Mouse (Mus musculus) embryonic facial prominence, embryonic 13.5 days (tissue): Measurements from ENCODE around the gene Mettl18. TPM values are rescaled to one million over a fixed set of nuclear protein-coding genes. Genes with fewer than 3 reads are reported as not detected.
"Not testable (repeated sequence)": the region's sequence is repeated elsewhere in the genome, so short reads cannot be mapped to it uniquely, and the experiment has no call there.

Experiments
- ATAC-seq: fragments of 200-750 bp; cut with Nextera tagmentation; 2 replicates; pipeline ENCODE4 v1.8.0; 2017; ENCODE audit warnings: low read depth; ENCODE audit not compliant: insufficient number of reproducible peaks, insufficient read depth, low FRiP score, low TSS enrichment
- H3K27ac ChIP-seq: fragments of 300-500 bp; sonication (generic); 2 replicates; pipeline ENCODE4 v1.5.1; 2015; ENCODE audit warnings: moderate library complexity, mild to moderate bottlenecking, inconsistent platforms
- H3K27me3 ChIP-seq: fragments of 300-500 bp; sonication (generic); 2 replicates; pipeline ENCODE4 v1.6.1; 2015; ENCODE audit warnings: mild to moderate bottlenecking, inconsistent platforms
- H3K36me3 ChIP-seq: fragments of 300-500 bp; sonication (generic); 2 replicates; pipeline ENCODE4 v1.6.1; 2015; ENCODE audit warnings: mild to moderate bottlenecking, inconsistent platforms
- H3K4me1 ChIP-seq: fragments of 300-500 bp; sonication (generic); 2 replicates; pipeline ENCODE4 v1.6.1; 2015; ENCODE audit warnings: inconsistent platforms
- H3K4me2 ChIP-seq: fragments of 300-500 bp; sonication (generic); 2 replicates; pipeline ENCODE4 v1.6.1; 2015; ENCODE audit warnings: moderate library complexity, mild to moderate bottlenecking, inconsistent platforms
- H3K4me3 ChIP-seq: fragments of 300-500 bp; sonication (generic); 2 replicates; pipeline ENCODE4 v1.5.1; 2015; ENCODE audit warnings: mild to moderate bottlenecking, inconsistent platforms
- H3K9ac ChIP-seq: fragments of 300-500 bp; sonication (generic); 2 replicates; pipeline ENCODE4 v1.6.1; 2015; ENCODE audit warnings: mild to moderate bottlenecking, inconsistent platforms
- H3K9me3 ChIP-seq: fragments of 300-500 bp; sonication (generic); 2 replicates; pipeline ENCODE4 v1.6.1; 2016; ENCODE audit warnings: inconsistent platforms
- WGBS: fragments of 180-500 bp; shearing (Covaris S2); methylation state at CpG from one replicate; pipeline ENCODE4 v1.1.7; 2015; ENCODE audit warnings: mixed read lengths; 5-methylcytosine and 5-hydroxymethylcytosine counted together
- polyA plus RNA-seq: library from polyadenylated mRNA; unstranded; fragments of >200 nt; fragmentation: Nextera tagmentation; extraction: Ambion mirVana; gene quantifications from 2 replicates; pipeline ENCODE4 v1.2.1, GENCODE M21; 2015

Mettl18 gene
- polyA plus RNA-seq, 1 experiment from 2014 or later: 10.5 TPM

GRCm38 (mm10) chr1:164004311-164004710, 9.6 kb downstream of the Mettl18 start:
- Histone ChIP-seq H3K4me3 (no peak overlapping the region), H3K9me3 (no peaks in the 10 kb centered on the region), H3K27me3 (no peaks in the 10 kb centered on the region), H3K4me1 (no peaks in the 10 kb centered on the region), H3K36me3 (no peaks in the 10 kb centered on the region), H3K4me2 (no peak overlapping the region), H3K9ac (no peak overlapping the region), H3K27ac (no peak overlapping the region)
- no peak for ATAC-seq
- WGBS: 81% methylated on average over 3 of the region's 3 CpGs

DNA sequence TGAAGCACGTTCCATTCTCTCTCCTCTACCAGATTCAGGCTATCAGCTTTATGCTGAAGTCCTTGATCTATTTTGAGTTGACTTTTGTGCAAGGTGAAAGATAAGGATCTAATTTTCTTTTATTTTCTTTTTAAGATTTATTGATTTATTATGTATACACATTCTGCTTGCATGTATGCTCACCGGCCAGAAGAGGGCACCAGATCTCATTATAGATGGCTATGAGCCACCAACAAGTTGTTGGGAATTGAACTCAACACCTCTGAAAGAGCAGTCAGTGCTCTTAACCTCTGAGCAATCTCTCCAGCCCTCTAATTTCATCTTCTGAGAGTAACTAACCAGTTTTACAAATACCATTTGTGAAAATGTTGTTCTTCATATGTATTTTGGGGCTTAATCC, 14.5 kb downstream of the Mettl18 start:
- WGBS: 41% methylated on average over 2 of the region's 2 CpGs

DNA sequence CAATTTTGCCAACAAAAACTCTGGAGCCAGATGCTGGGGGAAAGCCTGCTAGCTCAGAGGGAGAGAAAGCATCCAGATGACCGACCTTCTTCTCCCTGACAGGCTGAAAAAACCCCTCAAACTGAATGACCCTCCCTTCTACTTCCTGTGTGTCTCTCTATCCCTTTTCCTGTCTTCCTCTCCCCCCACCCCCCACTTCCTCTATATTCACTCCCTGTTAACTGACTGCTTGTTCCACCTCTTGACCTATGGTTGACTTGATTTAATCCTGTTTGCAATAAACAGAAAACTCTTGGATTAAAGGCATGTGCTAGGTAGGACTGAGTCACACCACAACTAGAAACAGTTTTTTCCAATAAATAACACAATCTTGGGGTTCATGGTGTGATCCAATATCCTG, 19.9 kb downstream of the Mettl18 start:
- Histone ChIP-seq H3K9ac (no peak overlapping the region), H3K9me3 (no peaks in the 10 kb centered on the region), H3K4me2 (no peak overlapping the region), H3K27ac (no peak overlapping the region), H3K27me3 (no peaks in the 10 kb centered on the region), H3K4me1 (peaks cover 3% of the 10 kb centered on the region; the same call in 1 of the 2 replicates), H3K36me3 (no peaks in the 10 kb centered on the region), H3K4me3 (no peak overlapping the region)
- no peak for ATAC-seq
- WGBS: 56% methylated on average over 1 of the region's 1 CpGs

More for the DNA sequence above, 14.5 kb downstream of the Mettl18 start:
- peaks cover 3% of the 10 kb centered on the region; the same call in 1 of the 2 replicates for H3K4me1 ChIP-seq
- no peak for ATAC-seq
- H3K27ac ChIP-seq: no peak overlapping the region
- no peak overlapping the region for H3K4me2 ChIP-seq
- H3K27me3 ChIP-seq: no peaks in the 10 kb centered on the region
- H3K4me3 ChIP-seq: no peak overlapping the region
- no peaks in the 10 kb centered on the region for H3K36me3 ChIP-seq
- H3K9me3 ChIP-seq: no peaks in the 10 kb centered on the region
- no peak overlapping the region for H3K9ac ChIP-seq

DNA sequence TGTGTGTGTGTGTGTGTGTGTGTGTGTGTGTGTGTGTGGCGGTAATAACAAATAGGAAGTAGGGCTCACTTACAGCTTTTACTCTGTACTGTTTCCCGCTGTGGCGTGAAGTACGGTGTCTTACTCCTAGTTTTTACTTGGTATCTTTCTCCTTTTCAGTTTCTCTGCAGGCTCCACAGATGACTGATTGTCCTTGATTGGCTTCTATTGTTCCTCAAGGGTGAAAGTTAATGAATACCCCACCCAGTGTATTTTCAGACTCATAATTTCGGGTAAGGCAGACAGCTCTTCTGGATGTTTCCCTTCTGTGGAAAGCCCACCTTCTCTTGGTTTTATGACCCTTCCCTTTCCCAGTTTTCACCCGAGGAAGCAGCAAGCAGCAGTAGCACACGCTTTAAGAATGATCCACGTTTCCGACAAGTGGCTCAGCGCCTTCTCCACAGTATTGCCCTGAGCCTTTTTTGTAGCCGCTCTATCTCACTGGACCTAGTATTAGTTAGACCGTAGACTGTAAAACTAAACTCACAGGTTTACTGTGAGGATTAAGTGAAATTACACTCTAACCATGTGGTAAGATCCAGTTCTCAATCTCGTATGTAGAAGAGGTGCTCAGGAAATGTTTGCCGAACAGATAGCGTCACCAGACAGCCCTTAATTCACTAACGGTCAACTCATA, 23.7 kb downstream of the Mettl18 start:
- no peak for ATAC-seq
- 85% methylated on average over 16 of the region's 16 CpGs for WGBS

DNA sequence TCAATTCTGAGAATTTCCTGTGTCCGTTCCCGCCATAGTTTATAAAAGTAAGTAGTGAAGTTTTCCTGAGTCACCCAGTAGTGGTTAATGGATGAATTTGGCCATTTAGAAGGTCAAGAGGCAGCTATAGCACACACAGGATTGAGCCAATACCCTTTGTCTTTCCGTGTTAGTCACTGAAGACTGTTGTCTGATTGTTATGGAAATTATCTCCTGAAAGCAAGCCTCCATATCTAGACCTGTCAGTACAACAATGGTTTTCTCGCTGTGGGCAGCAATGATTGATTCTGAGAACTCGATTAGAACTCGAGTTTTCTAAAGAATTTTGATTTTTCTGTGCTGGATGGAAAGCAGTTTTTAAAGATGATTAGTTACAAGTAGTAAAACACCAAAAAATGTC, 25.1 kb downstream of the Mettl18 start:
- Histone ChIP-seq H3K9ac (no peak overlapping the region), H3K4me3 (no peak overlapping the region), H3K27me3 (no peaks in the 10 kb centered on the region), H3K4me2 (no peak overlapping the region), H3K36me3 (no peaks in the 10 kb centered on the region), H3K4me1 (no peaks in the 10 kb centered on the region), H3K27ac (no peak overlapping the region), H3K9me3 (no peaks in the 10 kb centered on the region)
- WGBS: 85% methylated on average over 6 of the region's 6 CpGs
- no peak for ATAC-seq

More for the DNA sequence above, 23.7 kb downstream of the Mettl18 start:
- Histone ChIP-seq H3K9ac (no peak overlapping the region), H3K4me2 (no peak overlapping the region), H3K9me3 (no peaks in the 10 kb centered on the region), H3K4me3 (no peak overlapping the region), H3K27ac (no peak overlapping the region), H3K36me3 (no peaks in the 10 kb centered on the region), H3K4me1 (no peaks in the 10 kb centered on the region), H3K27me3 (no peaks in the 10 kb centered on the region)

- WGBS: 85% methylated on average over 3 of the region's 3 CpGs
- H3K9me3 ChIP-seq, H3K4me1 ChIP-seq, ATAC-seq, H3K9ac ChIP-seq, H3K4me3 ChIP-seq, H3K4me2 ChIP-seq, H3K36me3 ChIP-seq, H3K27ac ChIP-seq, H3K27me3 ChIP-seq: not testable (repeated sequence)
These were observed 26.1 kb downstream of the Mettl18 start for GRCm38 (mm10) chr1:164020746-164021145.

GRCm38 (mm10) chr1:164022106-164022505, 27.4 kb downstream of the Mettl18 start:
- not testable (repeated sequence) for H3K9ac ChIP-seq, H3K4me1 ChIP-seq, H3K4me3 ChIP-seq, H3K9me3 ChIP-seq, ATAC-seq, H3K36me3 ChIP-seq, H3K27me3 ChIP-seq, H3K4me2 ChIP-seq, H3K27ac ChIP-seq
- WGBS: 79% methylated on average over 5 of the region's 5 CpGs

DNA sequence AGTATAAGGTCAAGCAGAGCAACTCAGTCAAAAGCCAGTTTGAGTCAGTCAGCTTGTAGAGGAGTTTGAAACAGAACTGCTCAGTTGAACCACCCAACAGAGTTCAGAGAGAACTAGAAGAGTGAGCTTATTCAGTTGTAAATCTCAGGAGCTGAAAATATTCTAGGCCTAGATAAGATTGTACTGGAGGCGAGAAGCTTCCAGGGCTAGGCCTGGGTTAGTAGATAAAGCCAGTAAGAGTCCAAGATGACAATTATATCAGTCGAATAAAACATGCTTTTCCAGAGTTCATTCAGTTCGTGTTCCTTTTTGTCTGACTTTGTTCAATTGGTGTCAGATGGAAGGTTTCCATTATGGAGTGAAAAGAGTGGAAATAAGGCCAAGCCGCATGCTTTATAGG, 31.0 kb downstream of the Mettl18 start:
- Histone ChIP-seq H3K4me1 (no peaks in the 10 kb centered on the region), H3K9ac (no peak overlapping the region), H3K4me2 (no peak overlapping the region), H3K4me3 (no peak overlapping the region), H3K27ac (no peak overlapping the region), H3K27me3 (no peaks in the 10 kb centered on the region), H3K9me3 (no peaks in the 10 kb centered on the region), H3K36me3 (no peaks in the 10 kb centered on the region)
- WGBS: 83% methylated on average over 4 of the region's 4 CpGs
- ATAC-seq: no peak

- Histone ChIP-seq H3K27ac (no peak overlapping the region), H3K36me3 (no peaks in the 10 kb centered on the region), H3K4me1 (no peaks in the 10 kb centered on the region), H3K4me3 (no peak overlapping the region), H3K4me2 (no peak overlapping the region), H3K9me3 (no peaks in the 10 kb centered on the region), H3K27me3 (no peaks in the 10 kb centered on the region), H3K9ac (no peak overlapping the region)
- 61% methylated on average over 5 of the region's 5 CpGs for WGBS
- no peak for ATAC-seq
These were observed 32.7 kb downstream of the Mettl18 start for GRCm38 (mm10) chr1:164027416-164027815.

DNA sequence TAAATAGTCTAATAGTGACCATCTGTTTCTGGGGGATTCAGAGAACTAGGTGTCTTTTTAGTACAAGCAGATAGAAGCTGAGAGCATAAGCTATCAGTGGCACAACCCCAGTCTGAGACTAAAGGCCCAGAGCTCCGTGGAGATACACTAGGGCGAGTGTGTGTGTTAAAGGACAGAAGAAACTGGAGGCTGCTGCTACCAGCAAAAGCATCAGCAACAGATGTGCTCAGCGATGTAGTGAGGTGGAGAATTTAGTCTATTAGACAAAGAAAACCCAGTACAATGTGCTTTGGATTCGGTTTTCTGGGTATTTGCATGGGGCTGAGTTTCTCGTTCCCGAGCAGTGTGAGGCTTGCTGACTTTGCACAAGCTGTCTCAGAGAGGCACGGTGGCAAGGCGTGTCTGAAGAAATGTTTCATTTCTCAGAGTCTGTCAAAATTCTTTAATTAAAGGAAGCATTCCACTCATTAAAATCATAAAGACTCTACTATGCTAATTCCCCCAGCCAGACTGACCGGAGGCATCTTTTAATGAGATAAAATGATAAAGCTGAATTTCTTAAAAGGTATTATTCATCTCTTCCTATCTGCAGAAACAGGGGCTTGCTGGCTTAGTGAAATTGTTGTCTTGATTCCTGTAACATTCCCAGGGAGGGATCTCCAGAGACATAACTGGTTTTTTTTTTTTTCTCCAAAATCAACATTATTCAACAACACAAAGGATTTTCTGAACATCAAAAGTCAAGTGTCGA, 45.9 kb downstream of the Mettl18 start:
- H3K4me2 ChIP-seq: no peak overlapping the region
- no peaks in the 10 kb centered on the region for H3K4me1 ChIP-seq
- no peaks in the 10 kb centered on the region for H3K9me3 ChIP-seq
- 60% methylated on average over 10 of the region's 10 CpGs for WGBS
- no peak overlapping the region for H3K27ac ChIP-seq
- no peak for ATAC-seq
- no peaks in the 10 kb centered on the region for H3K36me3 ChIP-seq
- H3K27me3 ChIP-seq: no peaks in the 10 kb centered on the region
- H3K9ac ChIP-seq: no peak overlapping the region
- H3K4me3 ChIP-seq: no peak overlapping the region

- Histone ChIP-seq H3K4me3 (no peak overlapping the region), H3K27me3 (no peaks in the 10 kb centered on the region), H3K27ac (no peak overlapping the region), H3K36me3 (no peaks in the 10 kb centered on the region), H3K9me3 (no peaks in the 10 kb centered on the region), H3K4me2 (no peak overlapping the region), H3K9ac (no peak overlapping the region), H3K4me1 (no peaks in the 10 kb centered on the region)
- no peak for ATAC-seq
- 58% methylated on average over 3 of the region's 3 CpGs for WGBS
These were observed 48.9 kb downstream of the Mettl18 start for GRCm38 (mm10) chr1:164043549-164043948.
